Mouse (Mus musculus) heart, postnatal 10 days (tissue): ENCODE results near the gene Olfr279. TPM values are rescaled to one million over a fixed set of nuclear protein-coding genes. Genes with fewer than 3 reads are reported as not detected.
A peak's percentile ranks its signal among the peaks of the same experiment; 100 is the strongest.

Experiments used
- DNase-seq, 2 experiments: peaks; one replicate each; pipeline ENCODE4 v3.0.0; 2021
- intact Hi-C: fragments of 180-260 bp; cut with DNase I; formaldehyde crosslinking; loops from one replicate; pipeline ENCODE4 v1.15.1; 2025
- total RNA-seq, 2 experiments: library from RNA; stranded (reverse); gene quantifications; 2 replicates each; pipeline ENCODE4 v1.2.3; 2021

The Olfr279 gene
- not detected for total RNA-seq

DNA sequence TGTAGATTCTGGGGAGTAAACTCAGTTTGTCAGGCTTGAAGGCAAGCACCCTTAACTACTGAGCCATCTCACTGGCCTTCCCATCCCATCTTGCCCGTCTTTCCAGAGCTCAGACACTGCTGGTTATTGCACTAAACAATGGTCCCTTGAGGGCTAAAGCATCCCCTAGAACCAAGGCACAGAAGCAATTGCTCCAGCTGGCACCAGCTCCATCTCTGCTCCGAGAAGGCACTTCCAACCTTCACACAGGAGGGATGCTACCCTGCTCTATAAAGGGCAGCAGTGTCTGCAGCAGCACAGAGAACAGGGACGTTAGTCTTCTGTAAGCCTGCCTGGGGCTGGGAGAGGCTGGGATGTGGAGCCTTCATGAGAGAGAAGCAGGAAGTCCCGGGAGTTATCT is at the start of gene Olfr279:
Gene Olfr279 (plus strand): TSS at position 301 of the 400 bp plus-strand sequence.
- no peak for DNase-seq
- intact Hi-C loops, result no loop called here

DNA sequence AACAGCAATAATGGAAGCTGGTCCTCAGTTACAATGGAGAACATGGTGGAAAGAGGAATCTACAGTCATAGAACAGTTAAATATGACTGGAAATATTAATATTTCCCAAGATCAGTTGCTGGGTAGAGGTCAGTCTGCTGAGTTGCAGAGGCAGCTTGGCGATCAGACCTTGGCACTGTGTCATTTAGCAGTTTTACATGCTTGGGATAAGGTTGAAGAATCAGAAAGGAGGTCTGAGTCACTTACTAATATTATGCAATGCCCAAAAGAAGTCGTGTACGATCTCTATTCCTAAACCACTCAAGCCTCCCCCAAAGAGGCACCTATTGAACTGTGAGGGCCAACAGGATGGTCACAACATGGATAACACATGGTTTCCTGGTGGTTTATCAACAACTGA is 47.6 kb upstream of the Olfr279 start:
- DNase-seq, result no peak
- intact Hi-C loops, result no loop called here

DNA sequence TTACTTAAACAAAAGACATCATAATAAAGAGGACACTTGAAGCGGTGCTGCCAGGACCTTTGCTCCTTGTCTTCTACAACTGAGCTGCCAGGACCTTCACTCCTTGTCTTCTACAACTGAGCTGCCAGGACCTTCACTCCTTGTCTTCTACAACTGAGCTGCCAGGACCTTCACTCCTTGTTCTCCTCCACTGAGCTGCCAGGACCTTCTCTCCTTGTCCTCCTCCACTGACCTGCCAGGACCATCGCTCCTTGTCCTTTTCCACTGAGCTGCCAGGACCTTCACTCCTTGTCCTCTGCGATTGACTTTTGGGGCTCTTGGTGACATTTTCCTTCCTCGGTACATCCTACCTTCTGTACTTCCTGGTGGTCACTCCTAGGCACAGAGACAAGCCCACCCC is 43.7 kb upstream of the Olfr279 start:
- DNase-seq, result peak in 1 of 2 experiments; percentile 6

DNA sequence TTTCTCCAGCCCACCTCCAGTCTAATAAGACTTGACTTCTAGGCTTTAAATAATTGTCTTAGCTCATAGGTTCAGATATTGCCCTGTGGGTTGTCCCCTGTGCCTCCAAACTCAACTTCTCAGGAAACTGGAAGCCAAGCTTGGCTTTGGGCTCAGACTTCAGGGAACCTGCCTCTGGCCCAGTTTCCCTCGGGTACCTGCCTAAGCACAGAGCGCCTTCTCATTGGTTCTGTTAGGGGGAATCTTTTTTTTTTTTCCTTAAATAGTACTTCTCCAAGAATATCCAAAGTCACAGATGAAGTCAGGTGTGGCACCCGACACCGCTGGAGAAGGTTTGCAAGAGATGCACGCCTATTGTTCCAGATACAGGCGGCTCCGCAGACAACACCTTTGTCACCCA is 39.9 kb upstream of the Olfr279 start, which contains the start of gene Olfr281:
Gene Olfr281 (plus strand): TSS at position 301 of the 400 bp plus-strand sequence.
- intact Hi-C loops, result no loop called here

More for the DNA sequence above, 43.7 kb upstream of the Olfr279 start:
- intact Hi-C loops, result no loop called here

DNA sequence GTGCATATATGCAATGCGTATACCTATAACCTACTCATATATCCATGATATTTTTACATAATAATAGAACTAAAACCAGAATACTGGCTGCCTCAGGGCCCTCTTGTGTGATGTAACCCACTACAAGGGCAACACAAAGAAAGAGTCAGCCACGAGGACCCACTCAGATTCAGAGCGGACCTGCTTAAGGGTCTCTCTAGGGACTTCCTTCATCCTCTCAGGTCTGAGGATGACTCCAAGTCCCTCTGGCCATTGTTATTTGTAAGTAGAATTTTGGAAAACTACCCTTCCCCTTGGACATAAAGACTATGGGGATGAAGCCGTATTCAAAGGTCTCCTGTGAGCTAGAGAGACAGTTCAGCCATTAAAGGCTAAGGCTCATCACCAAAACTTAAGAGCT is 22.6 kb upstream of the Olfr279 start, which contains the start of gene OR5BS1P:
Gene OR5BS1P (plus strand): TSS at position 301 of the 400 bp plus-strand sequence.
- intact Hi-C loops, result no loop called here
- DNase-seq, result no peak

More for the DNA sequence above, 39.9 kb upstream of the Olfr279 start, which contains the start of gene Olfr281:
- DNase-seq, result no peak

DNA sequence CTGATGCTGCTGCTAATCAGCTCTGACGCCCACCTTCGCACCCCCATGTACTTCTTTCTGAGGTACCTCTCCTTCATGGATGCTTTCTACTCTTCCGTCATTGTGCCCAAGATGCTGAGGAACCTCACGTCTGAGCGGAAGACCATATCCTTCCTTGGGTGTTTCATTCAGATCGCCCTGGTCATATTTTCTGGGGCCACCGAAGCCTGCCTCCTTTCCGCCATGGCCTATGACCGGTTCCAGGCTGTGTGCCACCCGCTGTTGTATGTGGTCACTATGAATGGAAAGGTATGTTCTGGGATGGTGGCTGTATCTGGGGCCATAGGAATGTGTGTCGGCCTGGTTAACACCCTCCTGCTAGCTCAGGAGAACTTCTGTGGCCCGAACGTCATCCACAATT is 20.7 kb upstream of the Olfr279 start:
- DNase-seq, result no peak
- intact Hi-C loops, result no loop called here

DNA sequence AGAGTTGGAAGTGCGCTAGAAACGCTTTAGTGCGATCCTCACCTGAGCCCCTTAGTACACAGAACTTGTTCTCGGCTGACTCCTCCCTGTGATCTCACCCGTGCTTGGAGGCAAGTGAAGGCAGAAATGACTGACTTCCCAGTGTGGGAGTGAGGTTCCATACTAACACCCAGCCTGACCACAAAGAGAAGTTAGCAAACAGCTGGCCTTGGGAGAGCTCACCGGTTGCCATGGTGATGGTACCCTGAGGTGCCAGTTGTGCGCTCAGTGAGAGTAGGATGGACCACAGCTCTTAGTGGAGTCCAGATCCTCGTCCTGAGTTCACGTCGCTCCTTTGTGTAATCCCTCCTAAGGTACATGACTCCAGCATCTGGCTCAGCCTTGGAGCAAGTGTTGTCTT is 17.2 kb upstream of the Olfr279 start:
- no peak for DNase-seq
- intact Hi-C loops, result loop anchor here (5.0 kb wide), 1 partner anchor 293 kb away; no protein-coding TSS in a partner anchor

DNA sequence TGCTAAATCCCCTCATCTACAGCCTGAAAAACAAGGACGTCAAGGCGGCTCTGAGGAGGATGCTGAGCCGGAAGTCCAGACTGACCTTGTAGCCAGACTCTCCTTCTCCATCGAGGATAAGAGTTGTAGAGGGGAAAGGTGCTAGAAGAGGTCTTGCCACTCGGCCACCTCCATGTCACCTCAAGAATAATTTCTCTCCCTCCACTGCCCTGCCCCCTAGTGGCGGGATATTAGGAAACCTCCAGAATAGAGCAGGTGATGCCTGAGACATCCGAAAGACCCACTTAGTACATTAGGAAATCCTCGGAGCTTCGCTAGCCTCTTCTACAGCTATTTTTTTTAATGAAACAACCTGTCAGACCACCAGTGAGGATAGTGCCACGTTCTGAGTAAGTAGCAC is 16.8 kb upstream of the Olfr279 start:
- intact Hi-C loops, result loop anchor here (5.0 kb wide), 1 partner anchor 293 kb away; no protein-coding TSS in a partner anchor
- peak; percentile 43 to 65 for DNase-seq

DNA sequence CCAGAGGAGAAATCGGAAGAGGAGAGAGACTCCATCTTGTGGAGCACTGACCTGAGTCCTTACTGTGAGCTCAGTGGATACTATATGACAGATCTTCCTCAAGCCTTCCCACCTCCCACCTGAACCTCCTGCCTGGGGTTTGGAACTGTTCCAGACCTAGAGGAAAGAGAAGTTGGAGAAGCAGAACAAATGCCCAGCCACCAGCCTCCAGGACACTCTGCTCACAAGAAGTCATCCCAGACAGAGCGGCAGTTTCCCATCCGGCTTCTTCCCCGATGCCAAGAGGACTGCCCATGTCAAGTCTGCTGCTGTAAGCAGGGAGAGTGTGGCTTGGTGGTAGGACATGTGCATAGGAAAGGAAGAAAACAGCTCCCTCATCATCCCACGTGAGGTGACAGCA is 15.9 kb upstream of the Olfr279 start:
- DNase-seq, result no peak
- intact Hi-C loops, result loop anchor here (5.0 kb wide), 1 partner anchor 294 kb away; no protein-coding TSS in a partner anchor

DNA sequence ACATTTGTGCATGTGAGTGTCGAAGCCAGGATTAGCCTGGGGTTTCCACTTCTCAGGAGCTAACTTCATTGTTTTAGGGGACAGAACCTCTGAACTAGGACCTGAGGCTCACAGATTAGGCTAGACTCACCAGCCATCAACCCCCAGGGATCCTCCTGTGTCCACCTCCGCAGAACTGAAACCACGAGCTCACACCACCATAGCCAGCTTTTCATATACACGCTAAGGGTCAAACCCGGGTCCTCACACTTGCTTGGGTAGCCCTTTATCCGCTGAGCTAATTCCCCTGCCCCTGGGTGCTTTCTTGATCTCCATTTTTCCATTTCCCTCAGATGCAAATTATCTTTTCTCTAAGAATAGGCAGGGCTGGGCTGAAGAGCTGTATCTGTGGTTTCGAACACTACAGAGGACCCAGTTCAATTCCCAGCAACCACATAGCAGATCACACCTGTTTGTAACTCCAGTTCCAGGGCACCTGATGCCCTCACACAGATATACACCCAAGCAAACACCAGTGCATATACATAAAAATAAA is 12.6 kb upstream of the Olfr279 start:
- no peak for DNase-seq
- intact Hi-C loops, result loop anchor here (5.0 kb wide), 1 partner anchor 297 kb away; no protein-coding TSS in a partner anchor

DNA sequence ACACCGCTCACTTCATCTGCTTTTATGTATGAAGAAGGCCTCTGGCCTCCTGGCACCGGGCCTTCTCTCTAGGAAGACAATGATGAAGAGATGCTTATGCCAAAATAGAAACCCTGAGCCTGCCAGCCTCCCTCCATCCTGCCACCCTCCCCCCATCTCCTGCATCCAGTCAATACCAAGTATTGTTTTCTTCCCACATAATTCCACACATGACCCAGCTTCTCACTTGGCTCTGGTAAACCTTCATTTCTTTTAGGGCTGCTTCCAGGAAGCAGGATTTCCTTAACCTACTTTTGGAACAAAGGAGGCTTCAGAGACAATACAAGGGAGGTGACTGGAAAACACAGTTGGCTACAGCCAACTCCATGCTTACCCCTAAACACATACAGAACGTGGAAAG is 9.5 kb upstream of the Olfr279 start, which contains the start of gene Lalba:
Gene Lalba (minus strand): TSS at position 21 of the 400 bp plus-strand sequence.
- intact Hi-C loops, result no loop called here
- DNase-seq, result peak; percentile 24 to 32

DNA sequence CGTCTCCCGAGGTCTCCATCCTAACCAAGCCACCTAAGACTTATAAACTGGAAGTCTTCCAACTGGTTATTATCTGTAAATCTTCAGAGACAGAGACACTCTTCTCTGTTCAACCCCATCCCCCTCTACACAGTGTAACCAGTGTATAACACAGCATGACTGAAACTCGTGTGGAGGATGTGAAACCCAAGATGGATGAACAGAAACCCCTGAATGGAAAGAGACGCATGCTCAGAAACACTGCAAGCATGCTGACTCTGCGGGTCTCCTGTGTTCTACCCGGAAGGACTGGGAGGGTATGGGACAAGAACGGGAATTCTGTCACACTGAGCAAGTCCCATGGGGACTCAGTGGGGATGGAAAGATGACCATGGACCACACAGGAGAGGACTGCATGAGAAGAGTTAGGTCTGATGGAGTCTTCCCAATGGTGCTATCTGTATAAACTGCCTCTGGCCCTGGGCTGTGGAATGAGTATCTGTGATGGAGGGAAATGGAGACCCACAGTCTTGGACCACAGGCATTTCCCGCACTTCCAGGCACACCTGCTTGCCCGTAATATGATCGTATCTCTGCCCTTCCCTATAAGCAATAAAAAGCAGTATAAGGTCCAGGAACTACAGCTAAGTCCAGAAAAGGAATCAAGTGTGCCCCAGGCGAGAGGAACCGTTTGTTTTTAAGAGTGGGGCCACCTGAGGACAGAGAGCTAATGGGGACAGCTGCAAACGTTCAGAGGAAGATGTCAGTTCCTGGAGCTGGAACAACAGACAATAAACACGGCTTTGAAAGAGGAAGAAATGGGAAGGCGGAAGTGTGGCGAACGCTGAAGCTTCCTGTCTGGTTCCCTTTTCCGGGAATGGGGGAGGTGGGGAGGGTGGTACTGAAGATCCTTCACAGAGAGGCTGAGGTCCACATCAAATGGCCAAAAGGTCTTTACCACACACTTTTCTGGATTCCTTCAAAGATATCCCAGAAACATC is 8.0 kb upstream of the Olfr279 start:
- intact Hi-C loops, result loop anchor here (2.0 kb wide), 1 partner anchor 21 kb away; no protein-coding TSS in a partner anchor
- peak; percentile 63 to 64 for DNase-seq

DNA sequence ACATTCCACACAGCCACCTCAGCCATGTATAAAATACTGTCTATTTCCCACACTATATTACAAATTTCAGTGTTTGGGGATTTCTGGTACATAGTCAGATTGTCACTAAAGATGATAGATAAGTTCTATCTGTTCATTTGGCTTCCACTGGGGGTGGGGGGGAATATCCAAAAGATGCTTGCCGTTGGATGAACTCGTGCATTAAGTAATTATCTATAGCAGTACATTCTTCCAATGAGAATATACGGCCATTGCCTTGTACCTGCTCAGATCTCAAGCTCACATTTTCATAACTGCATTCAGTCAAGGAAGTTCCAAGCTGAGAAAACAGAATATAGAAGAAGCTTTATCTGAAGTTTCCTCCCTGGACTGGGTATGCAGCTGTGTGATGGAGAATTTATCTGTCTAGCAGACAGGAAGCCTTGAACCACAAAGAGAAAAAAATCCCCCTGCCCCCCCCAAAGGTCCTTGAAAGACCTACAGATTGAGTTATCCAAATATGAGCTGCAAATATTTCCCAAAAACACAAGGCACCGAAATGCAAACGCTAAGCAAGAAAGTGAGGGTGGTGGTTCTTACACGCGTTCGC is 5.7 kb upstream of the Olfr279 start:
- DNase-seq, result no peak
- intact Hi-C loops, result no loop called here

DNA sequence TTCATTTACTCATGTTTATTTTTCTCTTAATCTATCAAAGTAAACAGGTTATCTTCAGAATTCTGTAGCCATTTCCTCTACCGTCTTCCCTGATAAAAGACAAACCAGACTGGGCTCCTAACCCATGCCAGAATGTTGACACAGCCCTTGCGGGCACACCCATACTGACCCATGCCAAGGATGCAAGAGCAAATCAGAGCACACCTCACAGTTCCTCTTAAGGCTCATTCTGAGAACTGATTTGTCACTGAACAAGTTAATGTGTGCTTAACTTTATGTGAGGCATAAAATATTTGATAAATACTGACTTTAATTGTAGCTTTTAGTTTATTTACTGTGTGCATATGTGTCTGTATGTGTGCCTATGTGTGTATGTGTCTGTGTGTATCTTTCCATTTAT is 870 bp upstream of the Olfr279 start:
- DNase-seq, result no peak
- intact Hi-C loops, result no loop called here

DNA sequence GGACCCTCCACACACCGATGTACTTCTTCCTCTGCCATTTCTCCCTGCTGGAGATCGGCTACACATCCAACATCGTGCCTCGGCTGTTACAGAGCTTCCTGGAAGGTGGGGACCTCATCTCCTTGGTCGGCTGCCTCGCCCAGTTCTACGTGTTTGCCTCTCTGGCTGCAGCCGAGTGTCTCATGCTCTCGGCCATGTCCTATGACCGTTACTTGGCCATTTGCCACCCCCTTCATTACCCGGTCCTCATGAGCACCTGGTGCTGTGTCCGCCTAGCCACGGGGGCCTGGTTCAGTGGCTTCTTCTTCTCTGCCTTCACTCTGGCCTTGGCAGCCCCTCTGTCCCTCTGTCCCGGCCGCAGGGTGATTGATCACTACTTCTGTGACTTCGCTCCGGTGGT is 5.4 kb downstream of the Olfr279 start:
- intact Hi-C loops, result no loop called here
- no peak for DNase-seq

DNA sequence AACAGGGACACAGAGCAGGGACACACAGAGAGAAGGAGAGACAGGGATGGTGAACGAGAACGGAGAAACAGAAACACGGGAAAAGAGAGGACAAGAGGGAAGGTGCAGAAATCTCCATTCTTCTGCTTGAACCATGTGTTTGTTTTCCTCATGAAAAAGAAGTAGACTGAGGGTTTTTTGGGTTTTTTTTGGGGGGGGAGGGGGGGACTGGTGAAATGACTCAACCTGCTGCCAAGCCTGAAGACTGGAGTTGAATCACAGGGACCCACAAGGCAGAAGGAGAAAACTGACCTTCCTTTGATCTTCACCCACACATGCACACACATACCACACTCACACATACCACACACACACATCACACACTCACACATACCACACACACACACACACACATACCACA is 11.1 kb downstream of the Olfr279 start:
- intact Hi-C loops, result no loop called here
- DNase-seq, result no peak

DNA sequence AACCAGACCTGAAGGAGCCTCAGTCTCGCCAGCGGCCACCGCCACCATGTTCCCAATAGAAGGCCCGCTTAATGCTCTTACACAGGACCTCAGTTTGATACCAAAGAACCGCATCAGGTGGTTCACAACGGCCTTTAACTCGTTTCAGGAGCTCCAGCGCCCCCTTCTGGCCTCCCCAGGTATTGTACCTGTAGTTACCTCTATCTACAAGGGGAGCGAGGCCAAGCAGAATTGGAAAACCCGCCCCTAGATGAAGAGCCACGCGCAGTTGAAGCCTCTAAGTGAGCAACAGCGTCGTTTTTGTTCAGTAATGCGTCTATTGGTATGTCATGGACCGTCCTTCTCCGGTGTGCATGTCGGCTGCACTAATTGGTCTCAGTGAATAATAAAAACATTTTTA is 12.3 kb downstream of the Olfr279 start:
- intact Hi-C loops, result loop anchor here (2.0 kb wide), 1 partner anchor 20 kb away; no protein-coding TSS in a partner anchor
- peak; percentile 68 to 85 for DNase-seq

DNA sequence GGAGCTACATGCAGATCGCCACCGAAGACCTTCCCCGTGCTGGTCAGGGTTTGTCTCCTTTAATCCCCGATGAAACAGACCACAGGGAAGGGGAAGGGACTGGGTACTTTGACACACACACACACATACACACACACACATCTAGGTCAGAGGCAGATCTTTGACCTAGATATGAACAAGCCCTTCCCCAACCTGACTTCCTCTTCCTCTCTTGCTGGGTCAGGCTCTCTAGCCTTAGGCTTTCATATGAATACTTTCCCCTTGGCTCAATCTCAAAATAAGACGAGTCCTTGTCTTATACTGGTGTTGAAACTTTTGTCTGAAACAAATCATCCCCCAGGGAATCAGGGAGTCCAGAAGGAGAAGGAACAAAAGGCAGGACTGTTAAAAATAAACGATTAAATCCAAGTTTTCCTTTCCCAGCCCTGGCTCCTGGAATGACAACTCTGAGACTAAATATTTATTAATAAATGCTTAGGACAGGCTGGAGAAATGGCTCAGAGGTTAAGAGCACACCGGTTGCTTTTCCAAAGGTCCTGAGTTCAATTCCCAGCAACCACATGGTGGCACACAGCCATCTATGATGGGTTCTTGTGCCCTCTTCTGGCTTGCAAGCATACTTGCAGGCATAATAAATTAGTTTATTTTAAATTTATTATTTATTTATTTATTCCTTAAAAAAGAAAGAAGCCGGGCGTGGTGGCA is 14.2 kb downstream of the Olfr279 start:
- intact Hi-C loops, result no loop called here
- no peak for DNase-seq

DNA sequence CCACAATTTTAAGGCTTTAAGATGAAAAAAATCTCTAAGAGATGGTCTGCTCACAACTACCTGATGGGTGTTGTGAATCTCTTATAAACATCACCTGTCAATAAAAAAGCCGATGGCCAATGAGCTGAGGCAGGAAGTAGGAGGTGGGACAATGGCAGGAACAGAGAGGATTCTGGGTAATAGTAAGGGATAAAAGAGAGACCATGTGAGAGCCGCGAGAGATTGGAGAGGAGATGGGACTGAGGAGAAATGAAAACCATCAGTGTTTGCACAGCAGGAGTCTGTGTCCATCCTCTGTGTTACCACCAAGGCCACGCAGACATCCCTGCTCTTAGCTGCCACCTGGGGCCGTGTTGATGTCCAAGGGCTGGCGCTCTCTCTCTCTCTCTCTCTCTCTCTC is 15.1 kb downstream of the Olfr279 start:
- DNase-seq, result no peak
- intact Hi-C loops, result no loop called here

DNA sequence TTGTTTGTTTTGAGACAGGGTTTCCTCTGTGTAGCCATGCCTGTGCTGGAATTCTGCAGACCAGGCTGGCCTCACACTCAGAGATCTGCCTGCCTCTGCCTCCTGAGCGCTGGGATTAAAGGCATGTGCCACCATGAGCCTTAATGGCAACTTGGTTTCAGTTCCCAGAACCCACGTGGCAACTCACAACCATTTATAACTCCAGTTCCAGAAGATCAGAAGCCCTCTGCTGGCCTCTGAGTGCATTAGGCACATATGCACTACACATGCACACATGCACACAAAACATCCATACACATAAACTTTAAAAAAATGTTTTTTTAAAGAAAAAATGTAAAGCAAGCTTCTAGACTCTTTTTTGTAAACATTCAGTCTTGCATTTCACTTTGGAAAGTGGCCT is 17.2 kb downstream of the Olfr279 start:
- intact Hi-C loops, result no loop called here
- DNase-seq, result no peak
